14 mouse cellular contexts compared by ENCODE assay signal in the genomic region with DNA sequence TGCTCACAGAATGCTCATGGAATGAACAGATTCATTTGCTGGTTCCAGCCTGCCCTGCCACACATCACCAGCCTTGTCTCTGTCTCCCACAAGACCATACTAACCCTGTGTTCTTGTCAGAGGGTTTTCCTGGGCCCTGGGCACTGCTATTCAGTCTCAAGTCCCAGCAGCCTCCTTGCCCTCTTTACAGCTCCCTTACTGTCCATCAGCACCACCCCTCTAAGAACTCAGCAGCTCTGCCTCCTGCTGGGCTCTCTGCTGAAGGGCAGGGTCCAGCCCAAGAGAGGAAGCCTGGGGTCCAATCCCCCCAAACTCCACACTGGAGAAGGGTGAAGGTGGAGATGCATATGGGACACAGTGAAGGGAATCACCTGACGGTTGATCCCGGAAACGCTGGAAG. TPM values are rescaled to one million over a fixed set of nuclear protein-coding genes. Genes with fewer than 3 reads are reported as not detected.
DNase-seq lines count a peak whose midpoint lies in the region; ATAC-seq and TF ChIP-seq lines count a peak whose summit lies in the region.
"Had no signal": no experiment of that assay in that cellular context is flagged by ENCODE, and none has a peak within 500 bp of the region (broad histone marks: within the 10 kb centered on the region; RNA-seq: fewer than 3 reads in every experiment).

No protein-coding gene starts in this region.

- no peak overlapping the region for H3K9ac ChIP-seq in forebrain, embryonic 15.5 days (replicated peaks)
- H3K9ac ChIP-seq in midbrain, embryonic 11.5 days (ENCODE audit: low read length), result no peak overlapping the region
- H3K9ac ChIP-seq: stomach, embryonic 15.5 days had no signal

- peaks cover 7% of the 10 kb centered on the region for H3K36me3 ChIP-seq in kidney, adult 2 months (ENCODE audit: control insufficient read depth, insufficient read depth, low read length)
- H3K36me3 ChIP-seq in forebrain, embryonic 15.5 days, result peaks cover 12% of the 10 kb centered on the region; the same call in 1 of the 2 replicates
- peaks cover 17% of the 10 kb centered on the region for H3K36me3 ChIP-seq in midbrain, embryonic 11.5 days (ENCODE audit: control insufficient read depth, insufficient read depth, low read length)

- H3K4me2 ChIP-seq in forebrain, embryonic 15.5 days (replicated peaks), result no peak overlapping the region
- H3K4me2 ChIP-seq in midbrain, embryonic 11.5 days, result no peak overlapping the region
- H3K4me2 ChIP-seq: stomach, embryonic 15.5 days had no signal

- peak; percentile 27; the same call in 1 of the 2 replicates for ATAC-seq in forebrain, embryonic 15.5 days (replicated peaks)
- ATAC-seq in midbrain, embryonic 11.5 days (ENCODE audit: low FRiP score), result peak; percentile 47
- no peak for ATAC-seq in monocyte, adult 5-6 weeks (replicated peaks; ENCODE audit: insufficient number of reproducible peaks, low FRiP score, low TSS enrichment, poor library complexity, severe bottlenecking)

- no peak overlapping the region for H3K27ac ChIP-seq in kidney, adult 2 months (ENCODE audit: insufficient read depth, low read depth, low read length)
- no peak overlapping the region for H3K27ac ChIP-seq in bone marrow, adult 2 months (ENCODE audit: control insufficient read depth, insufficient read depth, low read depth, low read length, poor library complexity)
- H3K27ac ChIP-seq in forebrain, embryonic 15.5 days (replicated peaks), result peak overlapping the region; percentile 36; the same call in 1 of the 2 replicates
- H3K27ac ChIP-seq in midbrain, embryonic 11.5 days (ENCODE audit: low read depth, low read length), result peak overlapping the region; percentile 67
- H3K27ac ChIP-seq: stomach, embryonic 15.5 days had no signal

- no peaks in the 10 kb centered on the region for H3K9me3 ChIP-seq in forebrain, embryonic 15.5 days
- no peaks in the 10 kb centered on the region for H3K9me3 ChIP-seq in midbrain, embryonic 11.5 days (ENCODE audit: control insufficient read depth, low read length)
- H3K9me3 ChIP-seq: stomach, embryonic 15.5 days had no signal

- TF ChIP-seq POLR2A in kidney, adult 2 months (IDR thresholded peaks at IDR 0.05; ENCODE audit: low read depth, low read length), result no peak
- no peak for TF ChIP-seq POLR2A in bone marrow, adult 2 months (IDR thresholded peaks at IDR 0.05; ENCODE audit: borderline replicate concordance, control insufficient read depth, low read depth, low read length)

- 71% methylated on average over 3 of the region's 3 CpGs for WGBS in kidney, adult 2 months
- 80% methylated on average over 3 of the region's 3 CpGs for WGBS in bone marrow, adult 2 months
- WGBS in forebrain, embryonic 15.5 days, result 59% methylated on average over 3 of the region's 3 CpGs
- WGBS in midbrain, embryonic 11.5 days, result 66% methylated on average over 3 of the region's 3 CpGs

- H3K27me3 ChIP-seq in kidney, adult 2 months (replicated peaks; ENCODE audit: control insufficient read depth, insufficient read depth, low read length), result no peaks in the 10 kb centered on the region
- H3K27me3 ChIP-seq in forebrain, embryonic 15.5 days, result no peaks in the 10 kb centered on the region
- H3K27me3 ChIP-seq in midbrain, embryonic 11.5 days (ENCODE audit: control insufficient read depth, insufficient read depth, low read length), result no peaks in the 10 kb centered on the region
- H3K27me3 ChIP-seq: stomach, embryonic 15.5 days had no signal

- no peak for DNase-seq in kidney, adult 2 months
- DNase-seq in kidney, postnatal 14 days, result no peak
- peak; percentile 92 for DNase-seq in midbrain, embryonic 11.5 days (ENCODE audit: low spot score, missing footprints)
- no peak for DNase-seq in spleen, adult 18-20 months
- no peak for DNase-seq in layer of hippocampus, postnatal 36 days
- DNase-seq: adrenal gland, postnatal 36 days; kidney, postnatal 36 days had no signal

- H3K4me1 ChIP-seq in kidney, adult 2 months (ENCODE audit: control insufficient read depth, insufficient read depth, low read length), result peaks cover 29% of the 10 kb centered on the region
- H3K4me1 ChIP-seq in bone marrow, adult 2 months (ENCODE audit: control insufficient read depth, insufficient read depth, low read length), result no peaks in the 10 kb centered on the region
- peaks cover 15% of the 10 kb centered on the region for H3K4me1 ChIP-seq in forebrain, embryonic 15.5 days
- peaks cover 19% of the 10 kb centered on the region for H3K4me1 ChIP-seq in midbrain, embryonic 11.5 days (ENCODE audit: control insufficient read depth, insufficient read depth, low read length)

- peak; percentile 33; the same call in 1 of the 2 replicates for TF ChIP-seq CTCF in kidney, adult 2 months (conservative IDR thresholded peaks at IDR 0.05; ENCODE audit: insufficient read depth, insufficient read length, low read depth, low read length)
- 0 out of 2 replicates have a peak, but pooled peaks have one; percentile 9 for TF ChIP-seq CTCF in bone marrow, adult 2 months (IDR thresholded peaks at IDR 0.05; ENCODE audit: control insufficient read depth, insufficient read depth, low read length)

- H3K4me3 ChIP-seq in kidney, adult 2 months (ENCODE audit: insufficient read depth, low read depth, low read length), result no peak overlapping the region
- no peak overlapping the region for H3K4me3 ChIP-seq in bone marrow, adult 2 months (replicated peaks; ENCODE audit: control insufficient read depth, low read depth, low read length)
- no peak overlapping the region for H3K4me3 ChIP-seq in forebrain, embryonic 15.5 days
- H3K4me3 ChIP-seq in midbrain, embryonic 11.5 days (ENCODE audit: low read depth, low read length), result no peak overlapping the region
- H3K4me3 ChIP-seq: stomach, embryonic 15.5 days had no signal

RNA-seq across cellular contexts. Expression of a gene that starts 41.1 kb away (rescaled TPM):
- 18.1 and 18.9 TPM in 2 replicates for polyA plus RNA-seq in kidney, adult 2 months (2012; rRNA removed)
- not detected in 2 replicates for polyA plus RNA-seq in bone marrow, adult 2 months (2011; ENCODE audit: insufficient read depth, insufficient read length, low replicate concordance, missing spikeins)
- 0.32 TPM in 1 of 2 replicates, not detected in the other for polyA plus RNA-seq in forebrain, embryonic 15.5 days (2015; fragmentation: Nextera tagmentation; extraction: Ambion mirVana)
- not detected in 2 replicates for polyA plus RNA-seq in midbrain, embryonic 11.5 days (2014; fragmentation: Nextera tagmentation; extraction: Ambion mirVana)
- not detected in 3 replicates for total RNA-seq in monocyte, adult 5-6 weeks (2017)
- not detected for total RNA-seq in layer of hippocampus, postnatal 36 days (2021)

RNA-seq across cellular contexts. Expression of a gene that starts 53.2 kb away (rescaled TPM):
- not detected in 2 replicates for polyA plus RNA-seq in kidney, adult 2 months (2012; rRNA removed)
- polyA plus RNA-seq in bone marrow, adult 2 months (2011; ENCODE audit: insufficient read depth, insufficient read length, low replicate concordance, missing spikeins), result not detected in 2 replicates
- not detected in 2 replicates for polyA plus RNA-seq in forebrain, embryonic 15.5 days (2015; fragmentation: Nextera tagmentation; extraction: Ambion mirVana)
- not detected in 2 replicates for polyA plus RNA-seq in midbrain, embryonic 11.5 days (2014; fragmentation: Nextera tagmentation; extraction: Ambion mirVana)
- not detected in 3 replicates for total RNA-seq in monocyte, adult 5-6 weeks (2017)
- total RNA-seq in layer of hippocampus, postnatal 36 days (2021), result not detected
- polyA plus RNA-seq: cortical plate, adult 2 months; gonadal fat pad, adult 2 months; liver, embryonic 16.5 days; stomach, embryonic 15.5 days had no signal

Comparison
In these comparisons a context has a peak if more than half of its experiments do, and no peak if none do; other contexts are left out.
1. H3K27ac ChIP-seq: peak in forebrain, embryonic 15.5 days (single experiment) and midbrain, embryonic 11.5 days (single experiment); none in kidney, adult 2 months (single experiment) and bone marrow, adult 2 months (single experiment).
2. RNA of a gene that starts 41.1 kb away (polyA plus RNA-seq): 18.1 to 18.9 TPM in kidney, adult 2 months; 0.32 TPM in forebrain, embryonic 15.5 days, not detected in bone marrow, adult 2 months and not detected in midbrain, embryonic 11.5 days; every median in the first group is over 10 times any median in the second.